Mouse (Mus musculus): ENCODE data around the gene Fam234a. TPM values are rescaled to one million over a fixed set of nuclear protein-coding genes. Genes with fewer than 3 reads are reported as not detected.

The Fam234a gene
- polyA plus RNA-seq, 1 experiment from 2014 or later: 25.7 TPM

DNA sequence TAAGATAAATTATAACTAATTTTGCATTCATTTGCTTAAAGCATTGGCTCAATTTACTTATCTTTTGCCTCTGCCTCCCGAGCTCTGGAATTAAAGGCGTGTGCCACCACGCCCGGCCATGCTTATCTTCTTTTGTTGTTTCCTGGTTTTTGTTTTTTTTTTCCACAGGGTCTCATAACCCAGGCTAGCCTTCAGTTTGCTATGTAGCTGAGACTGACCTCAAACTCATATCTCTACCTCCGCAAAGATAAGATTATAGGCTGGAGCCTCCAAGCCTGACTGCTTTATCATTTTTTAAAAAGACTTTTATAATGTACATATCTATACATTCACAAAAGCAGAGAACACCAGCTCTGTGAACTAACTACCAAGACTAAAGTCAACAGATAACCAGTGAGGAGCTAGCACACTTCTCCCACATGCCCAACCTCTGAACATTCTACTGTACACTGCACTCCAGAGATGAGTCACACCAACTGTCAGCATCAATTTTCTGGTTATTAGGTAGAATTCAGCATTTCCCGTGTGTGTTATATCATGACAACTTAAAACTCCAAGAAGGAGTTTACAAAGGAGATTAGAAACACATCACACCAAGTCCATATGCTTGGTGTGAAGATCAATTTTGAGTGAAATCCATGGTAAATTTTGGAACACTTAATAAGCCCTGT lies 3.8 kb downstream of the Fam234a start:
- no peaks in the 10 kb centered on the region for H3K27me3 ChIP-seq (ENCODE audit: control insufficient read depth, insufficient read depth, low read length)
- 89% methylated on average over 6 of the region's 6 CpGs for WGBS
- ATAC-seq (ENCODE audit: insufficient number of reproducible peaks, low FRiP score, low TSS enrichment, low read depth): no peak

GRCm38 (mm10) chr17:26239551-26239950 lies 4.5 kb downstream of the Fam234a start:
- no peak overlapping the region for H3K4me3 ChIP-seq (ENCODE audit: low read depth, low read length)
- no peak for ATAC-seq (ENCODE audit: insufficient number of reproducible peaks, low FRiP score, low TSS enrichment, low read depth)
- H3K4me1 ChIP-seq (ENCODE audit: control insufficient read depth, insufficient read depth, low read length): peaks cover 9% of the 10 kb centered on the region; the same call in 1 of the 2 replicates
- no peak for DNase-seq (ENCODE audit: low spot score)
- no peaks in the 10 kb centered on the region for H3K27me3 ChIP-seq (ENCODE audit: control insufficient read depth, insufficient read depth, low read length)
- H3K4me2 ChIP-seq (ENCODE audit: low read depth, severe bottlenecking): no peak overlapping the region
- H3K36me3 ChIP-seq (ENCODE audit: control insufficient read depth, insufficient read depth, low read length): no peaks in the 10 kb centered on the region
- H3K9ac ChIP-seq (ENCODE audit: low read length): no peak overlapping the region
- 65% methylated on average over 2 of the region's 2 CpGs for WGBS
- H3K27ac ChIP-seq (replicated peaks; ENCODE audit: low read depth, low read length): no peak overlapping the region
- H3K9me3 ChIP-seq (ENCODE audit: control insufficient read depth, low read length): no peaks in the 10 kb centered on the region

More for the DNA sequence above, 3.8 kb downstream of the Fam234a start:
- no peak overlapping the region for H3K27ac ChIP-seq (replicated peaks; ENCODE audit: low read depth, low read length)
- no peak overlapping the region for H3K4me2 ChIP-seq (ENCODE audit: low read depth, severe bottlenecking)
- H3K36me3 ChIP-seq (ENCODE audit: control insufficient read depth, insufficient read depth, low read length): no peaks in the 10 kb centered on the region
- H3K9ac ChIP-seq (ENCODE audit: low read length): no peak overlapping the region
- DNase-seq (ENCODE audit: low spot score): no peak
- H3K4me1 ChIP-seq (ENCODE audit: control insufficient read depth, insufficient read depth, low read length): peaks cover 9% of the 10 kb centered on the region; the same call in 1 of the 2 replicates
- H3K9me3 ChIP-seq (ENCODE audit: control insufficient read depth, low read length): no peaks in the 10 kb centered on the region
- H3K4me3 ChIP-seq (ENCODE audit: low read depth, low read length): no peak overlapping the region

DNA sequence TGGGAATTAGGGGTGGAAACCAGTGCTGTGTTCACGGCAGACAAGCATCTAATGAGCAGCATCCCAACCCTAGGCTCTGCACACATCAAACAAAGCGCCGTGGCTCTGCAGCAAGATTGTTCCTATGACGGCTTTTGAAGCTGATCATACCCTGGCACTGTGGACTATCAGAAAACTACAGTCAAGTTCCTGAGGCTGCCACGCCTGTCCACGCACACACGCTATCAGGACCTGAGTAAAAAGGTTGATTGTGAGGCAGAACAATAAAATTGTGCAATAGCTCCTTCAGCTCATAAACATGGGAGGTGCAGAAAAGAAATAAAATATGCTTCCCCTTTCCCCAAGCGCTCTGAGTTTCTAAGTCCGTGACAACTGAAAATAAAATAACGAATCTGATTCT lies 6.4 kb downstream of the Fam234a start:
- H3K27ac ChIP-seq (replicated peaks; ENCODE audit: low read depth, low read length): no peak overlapping the region
- no peaks in the 10 kb centered on the region for H3K9me3 ChIP-seq (ENCODE audit: control insufficient read depth, low read length)
- H3K36me3 ChIP-seq (ENCODE audit: control insufficient read depth, insufficient read depth, low read length): no peaks in the 10 kb centered on the region
- no peak overlapping the region for H3K4me2 ChIP-seq (ENCODE audit: low read depth, severe bottlenecking)
- ATAC-seq (ENCODE audit: insufficient number of reproducible peaks, low FRiP score, low TSS enrichment, low read depth) (no peak), DNase-seq (ENCODE audit: low spot score) (no peak)
- WGBS: 85% methylated on average over 10 of the region's 10 CpGs
- H3K27me3 ChIP-seq (ENCODE audit: control insufficient read depth, insufficient read depth, low read length): no peaks in the 10 kb centered on the region
- H3K4me3 ChIP-seq (ENCODE audit: low read depth, low read length): no peak overlapping the region
- H3K9ac ChIP-seq (ENCODE audit: low read length): no peak overlapping the region
- H3K4me1 ChIP-seq (ENCODE audit: control insufficient read depth, insufficient read depth, low read length): peaks cover 7% of the 10 kb centered on the region; the same call in 1 of the 2 replicates

- Histone ChIP-seq H3K9ac (ENCODE audit: low read length) (peak overlapping the region; percentile 7; the same call in 1 of the 2 replicates), H3K9me3 (ENCODE audit: control insufficient read depth, low read length) (no peaks in the 10 kb centered on the region), H3K4me1 (ENCODE audit: control insufficient read depth, insufficient read depth, low read length) (peaks cover 7% of the 10 kb centered on the region; the same call in 1 of the 2 replicates), H3K4me3 (ENCODE audit: low read depth, low read length) (no peak overlapping the region), H3K27ac (replicated peaks; ENCODE audit: low read depth, low read length) (peak overlapping the region; percentile 39), H3K27me3 (ENCODE audit: control insufficient read depth, insufficient read depth, low read length) (no peaks in the 10 kb centered on the region), H3K36me3 (ENCODE audit: control insufficient read depth, insufficient read depth, low read length) (no peaks in the 10 kb centered on the region), H3K4me2 (ENCODE audit: low read depth, severe bottlenecking) (no peak overlapping the region)
- WGBS: 62% methylated on average over 13 of the region's 13 CpGs
- DNase-seq (ENCODE audit: low spot score) (no peak), ATAC-seq (ENCODE audit: insufficient number of reproducible peaks, low FRiP score, low TSS enrichment, low read depth) (no peak)
Observed at GRCm38 (mm10) chr17:26235077-26235815, 8.8 kb downstream of the Fam234a start.

DNA sequence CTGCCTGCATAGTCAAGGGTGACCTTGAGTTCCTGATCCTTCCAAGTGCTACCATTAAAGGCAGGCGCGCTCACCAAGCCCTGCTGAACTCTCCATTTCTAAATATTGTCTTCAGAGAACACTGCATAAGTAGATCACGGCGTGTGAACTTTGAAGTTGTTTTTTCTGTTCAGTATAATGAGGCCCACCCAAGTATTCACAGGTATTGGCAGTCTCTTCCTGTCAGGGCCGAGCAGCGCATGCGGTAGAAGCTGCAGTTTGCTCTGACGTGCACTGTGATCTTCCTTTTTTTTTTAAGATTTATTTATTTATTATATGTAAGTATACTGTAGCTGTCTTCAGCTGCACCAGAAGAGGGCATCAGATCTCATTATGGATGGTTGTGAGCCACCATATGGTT lies 9.7 kb downstream of the Fam234a start:
- Histone ChIP-seq H3K27ac (replicated peaks; ENCODE audit: low read depth, low read length) (no peak overlapping the region), H3K27me3 (ENCODE audit: control insufficient read depth, insufficient read depth, low read length) (no peaks in the 10 kb centered on the region), H3K4me1 (ENCODE audit: control insufficient read depth, insufficient read depth, low read length) (peaks cover 7% of the 10 kb centered on the region; the same call in 1 of the 2 replicates), H3K9ac (ENCODE audit: low read length) (no peak overlapping the region), H3K4me2 (ENCODE audit: low read depth, severe bottlenecking) (no peak overlapping the region), H3K36me3 (ENCODE audit: control insufficient read depth, insufficient read depth, low read length) (no peaks in the 10 kb centered on the region), H3K9me3 (ENCODE audit: control insufficient read depth, low read length) (no peaks in the 10 kb centered on the region), H3K4me3 (ENCODE audit: low read depth, low read length) (no peak overlapping the region)
- ATAC-seq (ENCODE audit: insufficient number of reproducible peaks, low FRiP score, low TSS enrichment, low read depth) (no peak), DNase-seq (ENCODE audit: low spot score) (no peak)
- 90% methylated on average over 8 of the region's 8 CpGs for WGBS

- Histone ChIP-seq H3K27ac (replicated peaks; ENCODE audit: low read depth, low read length) (no peak overlapping the region), H3K4me1 (ENCODE audit: control insufficient read depth, insufficient read depth, low read length) (peaks cover 7% of the 10 kb centered on the region; the same call in 1 of the 2 replicates), H3K4me3 (ENCODE audit: low read depth, low read length) (no peak overlapping the region), H3K27me3 (ENCODE audit: control insufficient read depth, insufficient read depth, low read length) (no peaks in the 10 kb centered on the region), H3K9me3 (ENCODE audit: control insufficient read depth, low read length) (no peaks in the 10 kb centered on the region), H3K9ac (ENCODE audit: low read length) (no peak overlapping the region), H3K4me2 (ENCODE audit: low read depth, severe bottlenecking) (no peak overlapping the region), H3K36me3 (ENCODE audit: control insufficient read depth, insufficient read depth, low read length) (no peaks in the 10 kb centered on the region)
- whole genome bisulfite sequencing: 71% methylated on average over 8 of the region's 8 CpGs
- DNase-seq (ENCODE audit: low spot score) (no peak), ATAC-seq (ENCODE audit: insufficient number of reproducible peaks, low FRiP score, low TSS enrichment, low read depth) (no peak)
Observed at GRCm38 (mm10) chr17:26232863-26233262, 11.2 kb downstream of the Fam234a start.

DNA sequence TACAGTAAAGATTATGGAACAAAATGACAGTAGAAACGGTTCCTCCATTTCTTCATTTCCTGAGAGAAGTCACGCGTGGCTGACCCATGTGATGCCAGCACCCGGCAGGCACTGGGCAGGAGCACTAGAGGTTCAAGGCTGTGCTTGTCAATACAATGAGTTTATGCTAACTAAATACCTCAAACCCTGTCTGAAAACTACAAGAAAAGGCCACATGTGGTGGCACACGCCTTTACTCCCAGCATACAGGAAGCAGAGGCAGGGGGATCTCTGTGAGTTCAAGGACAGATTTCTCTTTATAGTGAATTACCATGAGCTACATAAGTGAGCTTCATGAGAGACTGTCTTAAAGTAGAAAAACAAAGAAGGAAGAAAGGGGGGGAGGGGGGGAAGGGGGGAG lies 12.9 kb downstream of the Fam234a start:
- peaks cover 7% of the 10 kb centered on the region; the same call in 1 of the 2 replicates for H3K4me1 ChIP-seq (ENCODE audit: control insufficient read depth, insufficient read depth, low read length)
- no peaks in the 10 kb centered on the region for H3K9me3 ChIP-seq (ENCODE audit: control insufficient read depth, low read length)
- DNase-seq (ENCODE audit: low spot score): no peak
- no peak overlapping the region for H3K27ac ChIP-seq (replicated peaks; ENCODE audit: low read depth, low read length)
- H3K4me3 ChIP-seq (ENCODE audit: low read depth, low read length): no peak overlapping the region
- H3K27me3 ChIP-seq (ENCODE audit: control insufficient read depth, insufficient read depth, low read length): no peaks in the 10 kb centered on the region
- WGBS: 91% methylated on average over 5 of the region's 5 CpGs
- no peak overlapping the region for H3K4me2 ChIP-seq (ENCODE audit: low read depth, severe bottlenecking)
- no peak overlapping the region for H3K9ac ChIP-seq (ENCODE audit: low read length)
- no peak for ATAC-seq (ENCODE audit: insufficient number of reproducible peaks, low FRiP score, low TSS enrichment, low read depth)
- no peaks in the 10 kb centered on the region for H3K36me3 ChIP-seq (ENCODE audit: control insufficient read depth, insufficient read depth, low read length)

GRCm38 (mm10) chr17:26229776-26230175 lies 14.3 kb downstream of the Fam234a start:
- Histone ChIP-seq H3K27ac (replicated peaks; ENCODE audit: low read depth, low read length) (no peak overlapping the region), H3K9ac (ENCODE audit: low read length) (no peak overlapping the region), H3K9me3 (ENCODE audit: control insufficient read depth, low read length) (no peaks in the 10 kb centered on the region), H3K27me3 (ENCODE audit: control insufficient read depth, insufficient read depth, low read length) (no peaks in the 10 kb centered on the region), H3K4me1 (ENCODE audit: control insufficient read depth, insufficient read depth, low read length) (no peaks in the 10 kb centered on the region), H3K36me3 (ENCODE audit: control insufficient read depth, insufficient read depth, low read length) (no peaks in the 10 kb centered on the region), H3K4me2 (ENCODE audit: low read depth, severe bottlenecking) (no peak overlapping the region), H3K4me3 (ENCODE audit: low read depth, low read length) (no peak overlapping the region)
- DNase-seq (ENCODE audit: low spot score) (no peak), ATAC-seq (ENCODE audit: insufficient number of reproducible peaks, low FRiP score, low TSS enrichment, low read depth) (no peak)
- WGBS: 91% methylated on average over 5 of the region's 5 CpGs
